Mouse (Mus musculus) cortical plate, adult 2 months (tissue): Measurements from ENCODE around the gene Polr1b. TPM values are rescaled to one million over a fixed set of nuclear protein-coding genes. Genes with fewer than 3 reads are reported as not detected.
A peak's percentile ranks its signal among the peaks of the same experiment; 100 is the strongest.

Source experiments
- H3K27ac ChIP-seq: fragments of 200-500 bp; 2 replicates; pipeline ENCODE4 v1.5.1; 2012; ENCODE audit warnings: low read length, control low read depth, inconsistent platforms; ENCODE audit not compliant: insufficient read depth
- H3K4me1 ChIP-seq: fragments of 200-500 bp; 2 replicates; pipeline ENCODE4 v1.6.1; 2011; ENCODE audit warnings: low read length; ENCODE audit not compliant: control insufficient read depth, insufficient read depth
- H3K4me3 ChIP-seq: fragments of 200-500 bp; 2 replicates; pipeline ENCODE4 v1.5.1; 2011; ENCODE audit warnings: mild to moderate bottlenecking, low read length, control low read depth; ENCODE audit not compliant: insufficient read depth
- CTCF ChIP-seq: fragments of 200-500 bp; IDR thresholded peaks from 2 replicates; pipeline ENCODE4 v1.5.1; 2011; ENCODE audit warnings: mild to moderate bottlenecking, control low read depth, low read length; ENCODE audit not compliant: insufficient read depth; ENCODE audit errors: extremely low read depth
- POLR2A ChIP-seq: fragments of 200-500 bp; IDR thresholded peaks from 2 replicates; pipeline ENCODE4 v1.6.1; 2011; ENCODE audit warnings: mild to moderate bottlenecking, low read length, control low read depth; ENCODE audit not compliant: insufficient read depth; ENCODE audit errors: extremely low read depth
- polyA plus RNA-seq: library from polyadenylated mRNA; depleted of rRNA; stranded (reverse); fragments of >200 nt; gene quantifications from 2 replicates; pipeline ENCODE4 v1.2.3, GENCODE M21; 2012; rRNA removed

The Polr1b gene
- polyA plus RNA-seq, 1 experiment: 27.8 TPM

DNA sequence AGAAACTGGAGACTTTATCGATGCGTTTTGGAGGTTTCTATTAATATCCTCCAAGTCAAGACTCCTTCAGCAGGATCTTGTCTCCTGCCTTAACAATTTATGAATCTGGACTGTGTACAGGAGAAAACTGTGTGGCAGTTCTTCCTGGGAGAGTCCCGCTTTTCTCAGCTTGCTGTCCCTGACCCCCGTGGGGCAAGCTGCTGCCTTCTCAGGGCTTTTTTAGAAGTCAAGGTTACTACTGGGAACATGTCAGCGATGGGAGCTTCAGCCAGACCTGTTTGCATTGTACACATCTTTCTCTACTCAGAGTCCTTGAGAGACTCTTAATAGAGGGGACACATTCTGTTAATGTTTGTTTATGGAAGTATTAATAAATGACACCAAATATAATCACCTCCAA lies 49.6 kb downstream of the Polr1b start:
- Histone ChIP-seq H3K4me1 (no peaks in the 10 kb centered on the region), H3K4me3 (no peak overlapping the region), H3K27ac (no peak overlapping the region)
- TF ChIP-seq CTCF (no peak), POLR2A (no peak)

GRCm38 (mm10) chr2:129151111-129151510 lies 50.3 kb downstream of the Polr1b start:
- Histone ChIP-seq H3K27ac (no peak overlapping the region), H3K4me3 (no peak overlapping the region), H3K4me1 (no peaks in the 10 kb centered on the region)
- TF ChIP-seq POLR2A (no peak), CTCF (no peak)

DNA sequence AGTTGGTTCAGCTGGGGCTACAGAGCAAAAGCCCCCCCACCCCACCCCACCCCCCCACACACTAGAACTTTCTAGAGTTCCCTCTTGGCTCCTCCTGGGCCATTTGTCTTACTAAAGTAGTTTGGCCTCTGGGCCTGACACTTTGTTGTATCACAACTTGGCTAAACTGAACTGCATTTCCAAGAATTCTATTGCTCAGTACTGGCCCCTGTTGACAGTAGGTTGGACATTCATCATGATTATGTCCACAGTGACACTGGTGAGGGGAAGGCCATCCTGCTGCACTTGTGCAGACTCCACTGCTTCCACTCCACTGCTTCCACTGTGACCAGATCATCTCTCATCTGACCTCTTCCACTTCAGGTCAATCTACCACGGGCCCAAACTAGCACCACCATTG lies 52.0 kb downstream of the Polr1b start:
- H3K4me3 ChIP-seq: no peak overlapping the region
- no peaks in the 10 kb centered on the region for H3K4me1 ChIP-seq
- H3K27ac ChIP-seq: no peak overlapping the region
- TF ChIP-seq POLR2A: no peak
- TF ChIP-seq CTCF: no peak

GRCm38 (mm10) chr2:129164815-129165214 lies 64.0 kb downstream of the Polr1b start:
- TF ChIP-seq POLR2A: no peak
- Histone ChIP-seq H3K4me3 (no peak overlapping the region), H3K27ac (no peak overlapping the region), H3K4me1 (no peaks in the 10 kb centered on the region)

DNA sequence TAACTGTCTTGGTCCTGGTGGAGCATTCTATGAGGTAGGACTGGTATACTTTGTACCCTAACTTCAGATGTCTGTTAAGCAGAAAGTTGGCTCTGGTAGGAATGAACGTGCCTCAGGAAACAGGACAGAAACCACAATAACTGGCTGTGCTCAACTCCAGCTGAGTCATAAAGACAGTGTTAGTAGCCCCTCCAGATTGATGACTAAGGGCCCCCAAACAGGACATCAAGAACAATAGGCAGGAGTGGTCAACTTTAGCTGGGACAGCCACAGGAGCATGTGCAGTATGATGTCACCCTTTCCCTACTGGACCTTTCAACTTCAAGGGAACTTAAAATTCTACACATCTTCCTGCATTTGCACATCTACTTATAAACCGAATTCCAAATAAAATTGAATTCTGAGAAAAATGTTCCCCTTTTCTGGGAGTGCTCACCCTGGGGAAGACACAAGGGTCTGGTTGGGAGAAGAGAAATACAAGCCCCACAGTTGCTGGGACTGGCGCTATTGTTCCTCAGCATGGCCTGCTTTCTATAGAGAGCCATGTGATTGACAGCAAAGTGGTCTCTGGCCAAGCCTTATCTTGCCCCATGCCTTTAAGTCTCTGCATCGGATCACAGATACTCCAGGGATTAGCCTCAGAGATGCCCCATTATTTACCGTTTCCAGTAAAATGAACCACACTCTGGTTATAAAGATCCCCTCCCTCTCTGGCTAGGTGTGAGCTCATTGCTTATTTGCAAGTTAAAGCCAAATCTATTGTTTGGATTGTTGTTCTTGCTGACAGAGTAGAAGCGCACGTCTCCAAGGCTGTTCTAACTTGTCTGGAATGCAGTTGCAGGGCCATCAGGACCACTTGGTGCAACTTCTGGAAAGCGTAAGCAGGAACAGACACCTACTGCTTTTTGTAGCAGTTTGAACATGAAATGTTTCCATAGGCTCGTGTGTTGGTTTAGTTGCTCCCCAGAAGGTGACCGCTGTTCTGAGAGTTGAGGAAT lies 66.0 kb downstream of the Polr1b start:
- Histone ChIP-seq H3K4me3 (no peak overlapping the region), H3K4me1 (no peaks in the 10 kb centered on the region), H3K27ac (no peak overlapping the region)
- no peak for TF ChIP-seq CTCF
- no peak for TF ChIP-seq POLR2A

GRCm38 (mm10) chr2:129173386-129173785 lies 72.6 kb downstream of the Polr1b start:
- no peak for TF ChIP-seq POLR2A
- no peak for TF ChIP-seq CTCF
- Histone ChIP-seq H3K4me3 (no peak overlapping the region), H3K4me1 (no peaks in the 10 kb centered on the region), H3K27ac (no peak overlapping the region)

DNA sequence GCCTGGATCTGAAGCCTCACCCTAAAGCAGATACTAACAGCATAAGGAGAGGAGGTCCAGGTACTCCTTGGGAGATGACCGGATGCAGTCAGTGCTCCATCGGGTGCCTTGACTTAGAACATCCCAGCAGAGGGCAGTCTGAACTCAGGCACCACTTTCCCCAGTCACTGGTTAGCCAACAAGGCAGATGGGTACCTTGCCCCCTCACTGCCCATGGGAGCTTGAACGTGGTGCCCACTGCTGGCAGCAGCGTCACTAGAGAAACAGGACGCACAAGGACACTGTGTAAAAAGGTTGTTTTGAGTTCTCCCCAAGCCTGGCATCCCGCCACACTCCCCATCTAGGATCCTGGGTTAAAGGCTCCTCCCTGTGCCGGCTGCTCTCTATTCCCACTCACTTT lies 73.7 kb downstream of the Polr1b start:
- TF ChIP-seq POLR2A (no peak), CTCF (peak; percentile 83)
- H3K4me3 ChIP-seq: no peak overlapping the region
- no peaks in the 10 kb centered on the region for H3K4me1 ChIP-seq

DNA sequence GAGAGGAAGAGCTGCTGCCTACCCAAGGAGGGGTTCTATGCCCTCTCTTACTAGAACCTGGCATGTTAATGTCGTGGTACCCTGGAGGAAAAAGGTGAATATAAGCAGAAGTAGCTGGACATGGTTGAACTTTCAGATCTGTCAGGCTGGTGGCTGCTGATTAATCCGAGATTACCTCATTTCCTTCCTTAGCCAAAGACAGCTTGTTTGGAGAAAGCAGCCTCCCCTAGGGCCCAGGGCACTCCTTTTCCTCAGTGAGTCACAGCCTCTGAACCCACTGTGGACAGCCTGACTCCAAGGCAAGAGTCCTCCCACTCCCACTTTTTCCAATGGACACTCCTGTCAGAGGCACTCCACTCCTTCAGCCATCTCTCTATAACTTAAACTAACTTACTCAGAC lies 74.8 kb downstream of the Polr1b start:
- no peak for TF ChIP-seq CTCF
- TF ChIP-seq POLR2A: no peak

More for the DNA sequence above, 73.7 kb downstream of the Polr1b start:
- no peak overlapping the region for H3K27ac ChIP-seq

More for the DNA sequence above, 74.8 kb downstream of the Polr1b start:
- Histone ChIP-seq H3K4me1 (no peaks in the 10 kb centered on the region), H3K4me3 (no peak overlapping the region), H3K27ac (no peak overlapping the region)

Other genes with a start within 250 kb of the Polr1b start
- 1.5 and 2.4 TPM in 2 replicates for gene Fbln7, start 238.0 kb upstream of the Polr1b start, polyA plus RNA-seq
- 8.1 and 8.3 TPM in 2 replicates for gene Zc3h8, start 156.9 kb upstream of the Polr1b start, polyA plus RNA-seq
- gene Zc3h6, start 133.6 kb upstream of the Polr1b start, polyA plus RNA-seq: 4.8 and 5.5 TPM in 2 replicates
- gene Gm10762, start 133.3 kb upstream of the Polr1b start, polyA plus RNA-seq: 4.9 and 5.2 TPM in 2 replicates
- gene Vinac1, start 52.8 kb upstream of the Polr1b start, polyA plus RNA-seq: 0.10 and 0.15 TPM in 2 replicates
- 44.1 and 45.2 TPM in 2 replicates for gene Ttl, start 35.1 kb upstream of the Polr1b start, polyA plus RNA-seq
- 16.0 and 17.4 TPM in 2 replicates for gene Chchd5, start 28.7 kb downstream of the Polr1b start, polyA plus RNA-seq
- 141 and 153 TPM in 2 replicates for gene Slc20a1, start 97.8 kb downstream of the Polr1b start, polyA plus RNA-seq
- gene Ckap2l, start 196.2 kb downstream of the Polr1b start, polyA plus RNA-seq: 0.26 and 0.50 TPM in 2 replicates
- 1.2 and 1.4 TPM in 2 replicates for gene Il1a, start 209.0 kb downstream of the Polr1b start, polyA plus RNA-seq